Mouse (Mus musculus) kidney, adult 18-20 months (tissue): ENCODE measurements around the gene Rprml.

Experiments
- DNase-seq: peaks from one replicate; pipeline ENCODE4 v3.0.0; 2021

Rprml gene

GRCm38 (mm10) chr11:103665695-103666094 is 16.3 kb downstream of the Rprml start:
- no peak for DNase-seq

- DNase-seq = no peak
Measured at GRCm38 (mm10) chr11:103666181-103666906, 17.0 kb downstream of the Rprml start.

GRCm38 (mm10) chr11:103666907-103667426 is 17.6 kb downstream of the Rprml start:
- no peak for DNase-seq

GRCm38 (mm10) chr11:103675556-103675955 is 26.2 kb downstream of the Rprml start:
- DNase-seq = peak; percentile 58

- peak; percentile 68 for DNase-seq
Measured at GRCm38 (mm10) chr11:103677042-103677441, 27.7 kb downstream of the Rprml start.

- no peak for DNase-seq
Measured at GRCm38 (mm10) chr11:103683667-103684334, 34.4 kb downstream of the Rprml start.

GRCm38 (mm10) chr11:103685261-103685736 is 35.9 kb downstream of the Rprml start:
- no peak for DNase-seq

GRCm38 (mm10) chr11:103686706-103687105 is 37.3 kb downstream of the Rprml start:
- DNase-seq = no peak

GRCm38 (mm10) chr11:103688271-103688979 is 39.1 kb downstream of the Rprml start:
- DNase-seq = no peak

GRCm38 (mm10) chr11:103688980-103689378 is 39.6 kb downstream of the Rprml start:
- no peak for DNase-seq

- no peak for DNase-seq
Measured at GRCm38 (mm10) chr11:103691036-103691435, 41.7 kb downstream of the Rprml start.

- DNase-seq = no peak
Measured at GRCm38 (mm10) chr11:103693241-103693640, 43.9 kb downstream of the Rprml start.

GRCm38 (mm10) chr11:103696851-103697564 is 47.6 kb downstream of the Rprml start:
- no peak for DNase-seq

- DNase-seq = peak; percentile 96
Measured at GRCm38 (mm10) chr11:103697565-103698176, 48.3 kb downstream of the Rprml start, which contains the start of gene Gosr2. Gene Gosr2, minus strand, starts transcription at chr11:103697898.

GRCm38 (mm10) chr11:103698226-103698625 is 48.9 kb downstream of the Rprml start:
- no peak for DNase-seq
